Mouse (Mus musculus): ENCODE results near the gene Hoxc6.

DNA sequence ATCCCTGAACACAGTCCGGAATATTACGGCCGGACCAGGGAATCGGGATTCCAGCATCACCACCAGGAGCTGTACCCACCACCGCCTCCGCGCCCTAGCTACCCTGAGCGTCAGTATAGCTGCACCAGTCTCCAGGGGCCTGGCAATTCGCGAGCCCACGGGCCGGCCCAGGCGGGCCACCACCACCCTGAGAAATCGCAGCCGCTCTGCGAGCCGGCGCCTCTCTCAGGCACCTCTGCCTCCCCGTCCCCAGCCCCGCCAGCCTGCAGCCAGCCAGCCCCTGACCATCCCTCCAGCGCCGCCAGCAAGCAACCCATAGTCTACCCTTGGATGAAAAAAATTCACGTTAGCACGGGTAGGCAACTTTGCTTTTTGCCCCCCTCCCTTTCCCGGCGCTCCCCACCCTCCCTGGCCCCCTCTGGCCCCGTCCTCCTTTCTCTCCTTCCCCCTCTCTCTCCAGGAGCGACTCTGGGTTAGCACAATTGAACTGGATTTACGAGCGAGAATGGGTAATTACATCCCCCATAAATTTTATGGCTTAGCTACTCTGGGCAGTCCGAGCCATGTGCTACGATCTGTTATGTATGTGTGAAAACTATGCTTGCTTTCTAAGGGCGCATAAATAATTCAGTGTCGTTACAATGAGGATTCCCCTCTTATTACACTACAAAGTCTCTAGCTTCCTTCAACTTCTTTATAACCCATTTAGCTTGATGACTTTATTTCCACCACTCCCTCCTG, 36.9 kb downstream of the Hoxc6 start:
- TF ChIP-seq CTCF (conservative IDR thresholded peaks at IDR 0.05 in 1 of 2, IDR thresholded peaks at IDR 0.05 in 1 of 2; ENCODE audit: low read depth in 2 of 2, low read length in 2 of 2) (no peak), ZNF384 (IDR thresholded peaks at IDR 0.05; ENCODE audit: low read depth, low read length) (no peak), ETS1 (conservative IDR thresholded peaks at IDR 0.05; ENCODE audit: low read depth, low read length) (no peak), POLR2A (IDR thresholded peaks at IDR 0.05; ENCODE audit: low read depth, low read length) (no peak), EP300 (IDR thresholded peaks at IDR 0.05; ENCODE audit: low read length) (no peak), MEF2A (IDR thresholded peaks at IDR 0.05; ENCODE audit: borderline replicate concordance, low read depth, low read length) (no peak), CHD2 (IDR thresholded peaks at IDR 0.05; ENCODE audit: low read length) (no peak), JUND (conservative IDR thresholded peaks at IDR 0.05; ENCODE audit: low read depth, low read length) (no peak), USF1 (IDR thresholded peaks at IDR 0.05; ENCODE audit: low read depth, low read length) (no peak), MAZ (IDR thresholded peaks at IDR 0.05; ENCODE audit: low read depth, low read length) (no peak), TCF12 (IDR thresholded peaks at IDR 0.05; ENCODE audit: low read depth, low read length) (no peak), ELF1 (IDR thresholded peaks at IDR 0.05; ENCODE audit: low read depth, low read length) (no peak), NRF1 (IDR thresholded peaks at IDR 0.05; ENCODE audit: low read depth, low read length) (no peak), GABPA (IDR thresholded peaks at IDR 0.05; ENCODE audit: insufficient replicate concordance, low read depth, low read length) (no peak)
